Mouse (Mus musculus) hindbrain, embryonic 11.5 days (tissue): ENCODE data around the gene Gpank1. TPM values are rescaled to one million over a fixed set of nuclear protein-coding genes. Genes with fewer than 3 reads are reported as not detected.

Source experiments
- ATAC-seq: fragments of 200-750 bp; cut with Nextera tagmentation; 2 replicates; pipeline ENCODE4 v1.8.0; 2017; ENCODE audit warnings: mild to moderate bottlenecking, moderate TSS enrichment, moderate library complexity; ENCODE audit not compliant: low FRiP score
- DNase-seq: peaks from one replicate; pipeline ENCODE4 v3.0.0-alpha.2; 2015; ENCODE audit warnings: low spot score
- H3K27ac ChIP-seq: fragments of 300-500 bp; sonication (generic); 2 replicates; pipeline ENCODE4 v1.5.1; 2014; ENCODE audit warnings: mild to moderate bottlenecking, low read depth, low read length
- H3K27me3 ChIP-seq: fragments of 300-500 bp; sonication (generic); 2 replicates; pipeline ENCODE4 v1.6.1; 2014; ENCODE audit warnings: mild to moderate bottlenecking, low read length, moderate library complexity, mixed read lengths; ENCODE audit not compliant: control insufficient read depth, insufficient read depth
- H3K36me3 ChIP-seq: fragments of 300-500 bp; sonication (generic); 2 replicates; pipeline ENCODE4 v1.6.1; 2014; ENCODE audit warnings: mild to moderate bottlenecking, low read length, moderate library complexity, mixed read lengths; ENCODE audit not compliant: control insufficient read depth, insufficient read depth
- H3K4me1 ChIP-seq: fragments of 300-500 bp; sonication (generic); replicated peaks from 2 replicates; pipeline ENCODE4 v1.6.1; 2014; ENCODE audit warnings: low read length, mixed read lengths; ENCODE audit not compliant: control insufficient read depth, insufficient read depth
- H3K4me2 ChIP-seq: fragments of 300-500 bp; sonication (generic); replicated peaks from 2 replicates; pipeline ENCODE4 v1.6.1; 2014; ENCODE audit warnings: mild to moderate bottlenecking, low read depth, low read length
- H3K4me3 ChIP-seq: fragments of 300-500 bp; sonication (generic); 2 replicates; pipeline ENCODE4 v1.5.1; 2014; ENCODE audit warnings: low read depth, low read length
- H3K9ac ChIP-seq: fragments of 300-500 bp; sonication (generic); 2 replicates; pipeline ENCODE4 v1.6.1; 2014; ENCODE audit warnings: low read depth, low read length
- H3K9me3 ChIP-seq: fragments of 300-500 bp; sonication (generic); 2 replicates; pipeline ENCODE4 v1.6.1; 2016; ENCODE audit warnings: low read length; ENCODE audit not compliant: control insufficient read depth
- WGBS: fragments of 180-500 bp; shearing (Covaris S2); extraction: QIAGEN DNeasy Blood & Tissue Kit; methylation state at CpG from one replicate; pipeline ENCODE4 v1.1.7; 2014; 5-methylcytosine and 5-hydroxymethylcytosine counted together
- polyA plus RNA-seq: library from polyadenylated mRNA; unstranded; fragments of >200 nt; fragmentation: Nextera tagmentation; extraction: Ambion mirVana; gene quantifications from 2 replicates; pipeline ENCODE4 v1.2.1, GENCODE M21; 2014

The Gpank1 gene
- polyA plus RNA-seq, 1 experiment from 2014 or later, result 29.7 TPM

DNA sequence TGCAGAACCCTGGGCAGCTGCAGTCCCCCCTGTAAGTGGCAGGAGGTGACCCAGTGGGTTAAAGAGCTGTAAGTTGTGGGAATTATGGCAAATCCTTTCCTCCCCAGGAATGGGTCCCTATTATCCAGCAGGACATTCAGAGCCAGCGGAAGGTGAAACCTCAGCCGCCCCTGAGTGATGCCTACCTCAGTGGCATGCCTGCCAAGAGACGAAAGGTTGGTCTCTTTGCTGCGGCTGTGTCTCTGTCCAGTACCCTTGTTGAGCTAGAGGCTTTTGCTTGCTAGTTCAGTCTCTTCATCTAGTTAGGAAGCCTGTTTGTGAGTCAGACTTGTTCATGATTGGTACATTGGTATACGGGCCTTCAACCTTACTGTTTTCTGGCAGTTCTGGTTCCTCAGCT lies 24.9 kb downstream of the Gpank1 start:
- no peak for ATAC-seq

DNA sequence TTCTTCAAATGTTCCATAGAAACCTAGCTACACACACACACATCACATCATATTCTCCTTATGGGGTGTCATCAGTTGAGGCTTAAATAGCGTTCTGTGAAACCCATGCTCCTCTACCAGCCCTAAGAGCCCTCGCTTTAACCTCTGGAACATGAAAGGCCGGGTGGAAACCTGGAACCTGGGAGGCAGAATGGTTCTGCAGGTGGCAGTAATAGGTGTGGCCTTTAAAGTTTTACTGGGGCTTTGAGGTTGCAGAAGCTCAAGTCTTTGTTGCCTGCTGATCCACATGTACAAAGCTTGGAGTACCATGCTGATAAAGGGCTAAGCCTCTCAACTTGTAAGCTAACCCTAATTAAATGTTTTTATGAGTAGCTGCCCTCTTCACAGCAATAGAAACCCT lies 26.1 kb downstream of the Gpank1 start:
- H3K36me3 ChIP-seq, result peaks cover 45% of the 10 kb centered on the region
- H3K4me2 ChIP-seq, result no peak overlapping the region
- WGBS, result 67% methylated on average over 3 of the region's 3 CpGs
- ATAC-seq (no peak), DNase-seq (peak; percentile 25)
- H3K27me3 ChIP-seq, result no peaks in the 10 kb centered on the region
- H3K4me1 ChIP-seq, result no peaks in the 10 kb centered on the region
- H3K9ac ChIP-seq, result no peak overlapping the region
- no peak overlapping the region for H3K27ac ChIP-seq
- H3K9me3 ChIP-seq, result no peaks in the 10 kb centered on the region
- no peak overlapping the region for H3K4me3 ChIP-seq

More for the DNA sequence above, 24.9 kb downstream of the Gpank1 start:
- no peak for DNase-seq
- peaks cover 48% of the 10 kb centered on the region for H3K36me3 ChIP-seq
- no peak overlapping the region for H3K27ac ChIP-seq
- H3K27me3 ChIP-seq, result no peaks in the 10 kb centered on the region
- H3K9me3 ChIP-seq, result no peaks in the 10 kb centered on the region
- H3K4me1 ChIP-seq, result no peaks in the 10 kb centered on the region
- WGBS, result 96% methylated on average over 5 of the region's 5 CpGs
- no peak overlapping the region for H3K4me3 ChIP-seq
- H3K9ac ChIP-seq, result no peak overlapping the region
- no peak overlapping the region for H3K4me2 ChIP-seq

DNA sequence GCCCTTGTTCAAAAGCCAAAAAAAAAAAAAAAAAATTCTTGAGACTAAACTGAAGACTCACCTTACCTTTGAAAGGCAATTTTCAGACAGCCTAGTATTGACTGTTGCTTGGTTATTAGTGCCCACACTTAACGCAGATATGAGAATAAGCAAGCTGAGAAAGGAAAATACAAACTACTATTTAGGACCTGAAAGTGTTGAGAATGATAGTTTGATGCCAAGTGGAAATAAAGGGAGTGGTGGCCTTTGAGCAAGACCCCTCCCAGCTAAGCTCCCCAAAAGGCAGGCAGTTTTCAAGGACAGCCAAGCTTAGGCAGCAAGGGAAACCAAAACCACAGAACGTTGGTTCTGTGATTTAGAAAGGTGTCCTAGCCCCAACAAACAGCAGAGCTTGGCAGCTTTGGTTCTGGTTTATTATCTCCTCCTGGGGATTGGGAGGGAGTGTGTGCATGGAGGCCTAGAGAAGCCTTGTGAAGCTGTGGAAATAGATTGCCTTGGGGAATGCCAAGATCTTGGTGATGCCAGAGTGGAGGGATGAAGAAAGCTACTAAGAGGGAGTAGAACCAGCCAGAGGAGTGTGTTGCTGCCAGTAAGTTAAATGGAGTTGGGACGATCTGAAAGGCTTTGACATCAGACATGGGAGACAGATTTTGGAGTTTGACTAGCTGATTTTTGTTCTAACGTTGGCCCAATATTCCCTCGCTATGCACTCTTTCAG lies 26.8 kb downstream of the Gpank1 start:
- no peak overlapping the region for H3K27ac ChIP-seq
- H3K36me3 ChIP-seq, result peaks cover 40% of the 10 kb centered on the region
- H3K4me1 ChIP-seq, result no peaks in the 10 kb centered on the region
- 75% methylated on average over 5 of the region's 5 CpGs for WGBS
- no peak overlapping the region for H3K9ac ChIP-seq
- no peak overlapping the region for H3K4me3 ChIP-seq
- ATAC-seq, result no peak
- no peak overlapping the region for H3K4me2 ChIP-seq
- H3K27me3 ChIP-seq, result no peaks in the 10 kb centered on the region
- DNase-seq, result no peak
- no peaks in the 10 kb centered on the region for H3K9me3 ChIP-seq

DNA sequence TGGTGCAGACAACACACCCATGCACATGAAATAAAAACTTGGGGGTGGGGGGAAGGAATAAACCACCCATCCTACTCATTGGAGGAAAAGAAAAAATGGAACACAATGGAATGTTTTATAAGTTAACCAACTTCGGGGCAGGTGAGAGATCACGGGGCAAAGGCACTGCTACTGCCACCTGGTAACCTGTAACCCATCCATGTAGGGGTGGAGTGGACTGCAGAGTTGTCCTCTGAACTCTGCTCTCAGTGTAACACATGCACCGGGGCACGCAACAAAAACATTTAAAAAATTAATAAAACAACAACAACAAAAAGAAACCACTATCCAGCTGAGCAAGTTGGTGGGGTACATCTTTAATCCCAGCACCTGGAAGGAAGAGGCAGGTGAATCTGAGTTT lies 30.9 kb downstream of the Gpank1 start:
- H3K4me3 ChIP-seq, result no peak overlapping the region
- H3K9me3 ChIP-seq, result no peaks in the 10 kb centered on the region
- no peaks in the 10 kb centered on the region for H3K4me1 ChIP-seq
- no peak overlapping the region for H3K4me2 ChIP-seq
- WGBS, result 96% methylated on average over 4 of the region's 4 CpGs
- ATAC-seq, result no peak
- H3K27ac ChIP-seq, result no peak overlapping the region
- DNase-seq, result no peak
- peaks cover 61% of the 10 kb centered on the region for H3K36me3 ChIP-seq
- no peak overlapping the region for H3K9ac ChIP-seq
- no peaks in the 10 kb centered on the region for H3K27me3 ChIP-seq

DNA sequence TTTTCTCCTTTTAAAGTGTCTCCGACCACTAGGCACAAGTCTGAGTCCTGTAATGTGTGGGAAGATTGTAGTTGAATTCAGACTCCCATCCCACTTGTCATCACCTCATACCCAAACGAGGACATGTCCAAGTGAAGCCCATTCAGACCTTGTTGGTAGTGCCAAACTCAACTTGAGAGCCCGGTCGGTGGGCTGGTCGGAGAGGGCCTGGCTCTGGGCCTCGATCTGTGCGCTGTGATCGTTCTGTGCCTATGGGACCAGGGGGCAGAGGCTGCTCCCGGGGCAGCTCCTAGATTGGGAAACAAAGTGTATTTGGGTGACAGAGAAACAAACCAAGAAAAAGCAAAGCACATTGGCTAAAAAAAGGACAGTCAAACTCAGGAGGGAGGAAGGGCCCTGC lies 31.8 kb downstream of the Gpank1 start:
- no peak for ATAC-seq

DNA sequence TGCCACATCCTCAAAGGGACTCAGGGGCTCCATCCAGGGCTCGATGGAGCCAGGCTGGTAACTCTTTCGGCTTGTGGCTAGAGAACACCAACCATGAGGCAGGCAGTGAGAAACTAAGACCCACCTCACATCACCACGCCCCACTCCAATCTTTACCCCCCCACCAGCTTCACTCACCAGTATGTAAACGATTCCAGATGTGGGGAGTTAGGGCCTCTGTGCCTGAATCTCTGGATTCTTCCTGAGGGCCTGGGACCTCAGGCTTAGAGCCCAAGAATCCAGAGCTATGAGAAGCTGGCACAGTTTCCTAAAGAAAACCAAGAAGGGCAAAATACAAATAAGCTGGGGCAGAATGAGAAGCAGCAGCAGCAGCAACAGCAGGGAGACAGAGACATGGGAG lies 32.7 kb downstream of the Gpank1 start:
- Histone ChIP-seq H3K4me1 (no peaks in the 10 kb centered on the region), H3K4me2 (no peak overlapping the region), H3K9ac (no peak overlapping the region), H3K27ac (no peak overlapping the region), H3K9me3 (no peaks in the 10 kb centered on the region), H3K27me3 (no peaks in the 10 kb centered on the region), H3K4me3 (no peak overlapping the region), H3K36me3 (peaks cover 74% of the 10 kb centered on the region)
- ATAC-seq, result no peak
- no peak for DNase-seq
- 80% methylated on average over 4 of the region's 4 CpGs for WGBS

More for the DNA sequence above, 31.8 kb downstream of the Gpank1 start:
- no peak for DNase-seq
- Histone ChIP-seq H3K9ac (no peak overlapping the region), H3K27me3 (no peaks in the 10 kb centered on the region), H3K4me2 (no peak overlapping the region), H3K4me1 (no peaks in the 10 kb centered on the region), H3K4me3 (no peak overlapping the region), H3K27ac (no peak overlapping the region), H3K9me3 (no peaks in the 10 kb centered on the region), H3K36me3 (peaks cover 69% of the 10 kb centered on the region)
- 92% methylated on average over 9 of the region's 9 CpGs for WGBS

DNA sequence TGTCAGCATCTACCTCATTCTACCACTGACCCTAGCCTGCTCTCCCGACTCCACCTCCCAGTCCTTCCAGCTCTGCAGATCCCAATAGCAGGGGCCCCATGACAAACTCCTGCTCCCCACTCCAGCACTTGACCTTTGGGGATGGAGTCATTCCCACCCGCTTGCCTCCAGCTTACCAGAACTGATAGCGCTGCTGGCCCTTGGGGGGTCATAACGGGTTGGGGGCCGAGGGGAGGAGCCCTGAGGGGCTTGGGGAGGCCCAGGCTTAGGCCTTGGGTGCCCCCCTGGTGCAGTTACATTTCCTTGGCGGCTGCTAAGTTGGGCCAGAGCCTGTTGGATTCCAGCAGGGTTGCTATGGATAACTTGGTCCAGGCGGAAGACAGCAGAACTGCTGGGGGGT lies 33.4 kb downstream of the Gpank1 start:
- ATAC-seq, result no peak
- DNase-seq, result no peak
- Histone ChIP-seq H3K9ac (no peak overlapping the region), H3K4me2 (no peak overlapping the region), H3K27me3 (no peaks in the 10 kb centered on the region), H3K27ac (no peak overlapping the region), H3K4me3 (no peak overlapping the region), H3K9me3 (no peaks in the 10 kb centered on the region), H3K4me1 (no peaks in the 10 kb centered on the region), H3K36me3 (peaks cover 75% of the 10 kb centered on the region)
- 83% methylated on average over 7 of the region's 7 CpGs for WGBS

DNA sequence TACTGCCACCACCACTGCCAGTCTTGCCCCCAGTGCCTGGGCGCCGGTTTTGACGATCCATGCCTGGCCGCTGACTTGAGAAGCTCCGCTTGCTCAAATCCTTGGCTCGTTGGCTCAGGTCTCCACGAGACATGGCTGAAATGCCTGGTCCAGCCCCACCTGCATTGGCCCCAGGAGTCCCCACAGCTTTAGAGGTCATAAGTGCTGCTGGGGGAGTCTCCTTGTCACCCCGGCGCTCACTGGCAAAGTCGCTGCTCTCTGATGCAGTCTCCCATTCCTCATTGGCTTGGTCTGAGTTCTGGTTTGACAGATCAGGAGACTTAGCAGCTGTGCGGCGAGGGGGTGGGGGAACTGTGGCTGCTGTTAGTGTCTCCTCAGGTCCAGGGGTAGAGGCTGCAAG lies 34.2 kb downstream of the Gpank1 start:
- no peak overlapping the region for H3K9ac ChIP-seq
- ATAC-seq (no peak), DNase-seq (no peak)
- no peaks in the 10 kb centered on the region for H3K4me1 ChIP-seq
- peaks cover 73% of the 10 kb centered on the region for H3K36me3 ChIP-seq
- no peak overlapping the region for H3K4me3 ChIP-seq
- H3K9me3 ChIP-seq, result no peaks in the 10 kb centered on the region
- H3K4me2 ChIP-seq, result no peak overlapping the region
- 92% methylated on average over 12 of the region's 12 CpGs for WGBS
- no peak overlapping the region for H3K27ac ChIP-seq
- H3K27me3 ChIP-seq, result no peaks in the 10 kb centered on the region

DNA sequence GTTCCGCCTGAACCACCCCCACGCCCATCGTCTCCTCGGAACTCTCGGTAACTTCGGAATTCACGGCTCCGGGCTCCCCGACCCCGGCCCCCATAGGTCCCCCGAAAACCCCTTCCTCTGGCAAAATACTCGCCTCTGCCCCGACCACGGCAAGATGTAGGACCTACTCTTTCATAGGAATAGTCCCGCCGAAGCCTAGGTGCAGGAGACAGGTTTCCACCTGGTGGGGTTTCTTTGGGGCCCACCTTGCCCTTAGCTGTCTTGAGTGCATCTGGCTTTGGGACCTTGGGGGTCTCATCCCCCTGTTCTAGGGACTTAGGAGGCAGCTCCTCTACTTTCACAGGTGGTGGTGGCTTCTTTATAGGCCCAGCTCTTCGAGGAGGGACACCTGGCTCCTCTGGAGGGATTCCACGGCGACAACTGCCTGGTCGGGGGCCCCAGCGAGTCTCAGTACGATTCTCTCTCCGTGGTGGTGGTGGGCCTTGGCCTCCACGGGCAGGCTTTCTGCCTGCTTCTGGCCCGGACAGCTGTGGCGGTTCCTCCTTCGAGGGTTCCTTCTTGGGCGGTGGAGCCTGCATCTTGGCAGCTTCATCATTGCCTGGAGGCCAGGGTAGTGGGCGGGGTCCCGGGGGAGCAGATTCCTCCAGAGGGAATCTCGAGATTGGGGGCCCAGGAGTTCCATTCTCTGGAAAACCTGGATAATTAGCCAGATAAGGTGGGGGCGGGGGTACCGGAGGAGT lies 35.4 kb downstream of the Gpank1 start:
- no peaks in the 10 kb centered on the region for H3K9me3 ChIP-seq
- 92% methylated on average over 33 of the region's 33 CpGs for WGBS
- H3K9ac ChIP-seq, result no peak overlapping the region
- no peak for DNase-seq
- no peak overlapping the region for H3K27ac ChIP-seq
- H3K4me2 ChIP-seq, result no peak overlapping the region
- peaks cover 76% of the 10 kb centered on the region for H3K36me3 ChIP-seq
- H3K27me3 ChIP-seq, result no peaks in the 10 kb centered on the region
- H3K4me3 ChIP-seq, result no peak overlapping the region
- no peaks in the 10 kb centered on the region for H3K4me1 ChIP-seq
- no peak for ATAC-seq
